Mouse (Mus musculus) heart, adult 2 months (tissue): Measurements from ENCODE around the gene Vmn2r9.

Experiments used
- CTCF ChIP-seq: fragments of 200-600 bp; IDR thresholded peaks from 2 replicates; pipeline ENCODE4 v1.8.1; 2022; ENCODE audit warnings: antibody characterized with exemption, mild to moderate bottlenecking, moderate library complexity
- EP300 ChIP-seq: fragments of 200-500 bp; IDR thresholded peaks from 2 replicates; pipeline ENCODE4 v1.6.1; 2011; ENCODE audit warnings: low read depth, low read length, control low read depth; ENCODE audit not compliant: insufficient read depth
- POLR2A ChIP-seq: fragments of 200-500 bp; IDR thresholded peaks from 2 replicates; pipeline ENCODE4 v1.6.1; 2011; ENCODE audit warnings: mild to moderate bottlenecking, low read depth, low read length, control low read depth; ENCODE audit not compliant: insufficient read depth

DNA sequence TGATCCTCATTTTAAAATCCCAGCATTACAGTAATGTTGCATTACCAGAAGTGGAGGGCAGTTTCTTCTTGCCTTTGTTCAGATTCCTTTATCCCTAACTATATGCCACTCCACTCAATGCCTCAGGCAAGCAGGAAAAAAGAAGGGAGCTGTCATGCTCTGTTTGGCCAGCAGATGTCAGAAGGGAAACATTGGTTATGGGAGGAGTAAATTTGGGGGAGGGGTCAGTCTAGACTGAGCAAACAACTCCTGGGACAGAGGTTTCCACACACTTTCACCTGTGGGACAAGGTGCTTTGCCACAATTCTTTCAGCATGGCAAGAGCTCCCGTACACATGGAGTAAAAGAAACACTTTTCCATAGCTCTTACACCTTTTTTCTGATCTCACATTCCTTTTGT lies 16.2 kb downstream of the Vmn2r9 start:
- TF ChIP-seq CTCF (0 out of 2 replicates have a peak, but pooled peaks have one; percentile 10), EP300 (no peak), POLR2A (no peak)
